Mouse (Mus musculus): Measurements from ENCODE around the gene Zcrb1.
"Not testable (repeated sequence)": the region's sequence is repeated elsewhere in the genome, so short reads cannot be mapped to it uniquely, and the experiment has no call there.

Zcrb1 gene

GRCm38 (mm10) chr15:93372525-93373119 lies 25.5 kb downstream of the Zcrb1 start:
- DNase-seq (ENCODE audit: low read depth in 2 of 2, low spot score in 2 of 2) = not testable (repeated sequence)

- no peak for DNase-seq (ENCODE audit: low read depth in 2 of 2, low spot score in 2 of 2)
Measured at GRCm38 (mm10) chr15:93371838-93372237, 26.3 kb downstream of the Zcrb1 start.

DNA sequence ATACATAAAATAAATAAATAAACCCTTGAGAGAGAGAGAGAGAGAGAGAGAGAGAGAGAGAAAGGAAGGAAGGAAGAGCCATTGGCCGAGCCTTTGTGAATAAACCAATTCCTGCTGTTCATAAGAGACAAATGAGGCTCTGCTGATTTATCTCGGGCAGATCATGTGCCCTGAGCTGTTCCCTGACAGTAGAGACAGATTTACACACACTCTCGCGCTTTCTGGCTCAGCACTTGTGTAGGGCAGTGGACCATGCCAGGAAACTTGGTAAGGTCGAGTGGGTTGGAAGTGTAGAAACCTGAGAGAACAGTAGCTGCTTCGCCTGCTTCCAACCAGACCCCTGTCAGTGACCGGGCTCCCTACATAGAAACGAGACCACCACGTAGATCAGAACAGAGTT lies 29.6 kb downstream of the Zcrb1 start:
- DNase-seq (ENCODE audit: low read depth in 2 of 2, low spot score in 2 of 2) = no peak

- DNase-seq (ENCODE audit: low read depth in 2 of 2, low spot score in 2 of 2) = no peak
Measured at GRCm38 (mm10) chr15:93365561-93365960, 32.6 kb downstream of the Zcrb1 start.

- DNase-seq (ENCODE audit: low read depth in 2 of 2, low spot score in 2 of 2) = no peak
Measured at GRCm38 (mm10) chr15:93358346-93359095, 39.6 kb downstream of the Zcrb1 start.

- DNase-seq (ENCODE audit: low read depth in 2 of 2, low spot score in 2 of 2) = no peak
Measured at GRCm38 (mm10) chr15:93340630-93341379, 57.3 kb downstream of the Zcrb1 start.

DNA sequence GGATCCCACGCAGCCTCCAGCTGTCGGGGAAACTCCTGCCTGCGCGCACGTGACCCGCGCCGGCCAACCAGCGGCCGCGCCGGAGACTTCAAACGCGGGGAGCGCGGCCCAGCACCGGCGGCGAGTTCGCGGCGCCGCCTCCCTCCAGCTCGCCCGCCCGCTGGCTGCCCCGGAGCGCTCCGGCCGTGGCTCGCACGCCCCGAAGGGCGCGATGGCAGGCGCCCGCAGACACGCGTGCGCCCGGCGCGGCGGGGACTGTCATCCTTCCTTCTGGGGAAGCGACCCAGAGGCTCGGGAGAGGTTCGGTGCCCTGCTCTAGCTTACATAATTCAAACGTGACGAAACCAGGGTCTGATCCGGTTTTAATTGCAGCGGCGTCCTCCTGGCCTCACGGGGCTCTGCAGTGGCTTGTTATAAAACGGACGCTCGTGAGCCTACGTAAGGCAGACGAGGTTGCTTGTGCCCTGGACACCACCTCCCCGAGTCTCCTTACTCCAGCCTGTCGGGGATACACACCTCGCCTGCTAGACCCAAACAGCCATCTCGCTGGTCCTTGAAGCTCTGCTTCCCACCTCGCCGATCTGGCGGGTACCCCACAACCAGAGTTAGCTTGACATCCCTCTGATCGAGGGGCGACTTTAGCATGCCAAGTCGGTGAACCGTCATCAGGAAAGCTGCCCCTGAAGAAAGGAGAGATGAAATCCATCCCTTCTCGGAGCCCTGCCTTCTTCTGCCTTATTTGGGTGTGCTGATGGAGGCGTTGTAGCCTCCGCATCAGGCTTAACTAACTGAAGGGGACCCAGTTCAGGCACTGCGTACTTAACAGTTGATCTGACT lies 61.0 kb downstream of the Zcrb1 start, which contains the start of gene Yaf2:
Gene Yaf2, minus strand, starts transcription at position 11 of the 837 bp plus-strand sequence.
- peak; percentile 71 to 74 for DNase-seq (ENCODE audit: low read depth in 2 of 2, low spot score in 2 of 2)

GRCm38 (mm10) chr15:93336658-93336924 lies 61.5 kb downstream of the Zcrb1 start:
- DNase-seq (ENCODE audit: low read depth in 2 of 2, low spot score in 2 of 2) = no peak

All from CD8-positive naive resting alpha-beta T cell, adult 2 months (primary cell).